Mouse (Mus musculus): ENCODE measurements around the gene Nr6a1.

Gene Nr6a1

DNA sequence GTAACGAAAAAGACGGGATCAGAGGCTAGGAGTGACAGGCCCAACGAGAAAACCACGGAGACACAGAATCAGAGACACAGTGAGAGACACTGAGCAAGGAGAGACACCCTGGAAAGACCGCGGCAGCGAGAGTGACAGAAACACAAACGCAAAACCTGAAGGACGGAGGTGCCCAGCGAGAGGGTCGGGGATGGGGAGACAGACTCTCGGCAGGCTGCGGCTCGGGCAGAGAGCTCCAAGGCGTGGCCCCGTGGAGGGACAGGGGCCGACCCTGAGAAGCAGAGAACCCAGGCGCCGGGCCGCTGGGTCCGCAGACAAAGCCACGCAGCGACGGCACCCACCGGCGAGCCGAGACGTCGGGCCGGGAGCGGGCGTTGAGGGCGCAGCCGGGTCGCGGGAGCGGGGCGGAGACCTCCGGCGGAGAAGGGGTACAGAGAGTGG, 216.0 kb downstream of the Nr6a1 start:
- DNase-seq: no peak

DNA sequence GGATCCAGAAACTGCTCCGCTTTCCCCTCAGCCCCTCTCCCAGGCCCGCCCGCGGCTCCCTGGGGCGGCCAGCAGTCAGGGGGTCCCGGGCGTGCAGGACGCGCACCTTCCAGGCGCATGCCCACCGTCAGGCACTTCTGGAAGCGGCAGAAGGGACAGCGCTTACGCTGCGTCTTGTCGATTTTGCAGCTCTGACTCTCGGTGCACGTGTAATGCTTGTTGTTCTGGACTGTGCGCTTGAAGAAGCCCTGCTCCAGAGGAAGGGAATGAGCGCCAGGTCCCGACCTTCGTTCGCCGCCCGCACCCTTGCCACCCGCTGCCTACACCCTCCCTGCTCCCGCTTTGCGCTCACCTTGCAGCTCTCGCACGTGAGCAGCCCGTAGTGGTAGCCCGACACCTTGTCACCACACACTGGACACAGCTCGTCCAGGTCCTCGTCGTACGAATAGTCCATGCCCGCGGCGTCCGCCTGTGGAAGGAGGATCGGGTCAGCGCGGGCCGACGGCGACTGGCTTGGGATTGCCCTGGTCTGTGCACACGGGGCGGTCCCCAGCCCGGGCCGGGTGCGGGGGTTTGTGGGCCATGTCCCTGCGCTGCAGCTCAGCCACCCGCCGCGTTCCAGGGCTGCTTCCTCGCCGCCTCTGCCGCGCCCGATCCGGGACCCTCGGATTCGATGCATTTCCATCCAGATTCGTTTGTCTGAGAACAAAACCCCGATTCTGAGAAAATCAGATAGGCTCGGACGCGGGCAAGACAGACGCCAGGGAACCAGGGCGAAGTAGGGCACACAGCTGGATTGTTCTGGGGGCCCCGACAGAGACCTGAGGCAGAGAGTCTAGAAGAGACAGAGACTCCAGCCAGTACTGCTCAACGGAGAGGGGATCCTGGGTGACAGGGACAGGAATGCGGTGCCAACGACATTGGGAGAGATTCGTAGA, 216.9 kb downstream of the Nr6a1 start:
- DNase-seq: peak; percentile 19 to 56

DNA sequence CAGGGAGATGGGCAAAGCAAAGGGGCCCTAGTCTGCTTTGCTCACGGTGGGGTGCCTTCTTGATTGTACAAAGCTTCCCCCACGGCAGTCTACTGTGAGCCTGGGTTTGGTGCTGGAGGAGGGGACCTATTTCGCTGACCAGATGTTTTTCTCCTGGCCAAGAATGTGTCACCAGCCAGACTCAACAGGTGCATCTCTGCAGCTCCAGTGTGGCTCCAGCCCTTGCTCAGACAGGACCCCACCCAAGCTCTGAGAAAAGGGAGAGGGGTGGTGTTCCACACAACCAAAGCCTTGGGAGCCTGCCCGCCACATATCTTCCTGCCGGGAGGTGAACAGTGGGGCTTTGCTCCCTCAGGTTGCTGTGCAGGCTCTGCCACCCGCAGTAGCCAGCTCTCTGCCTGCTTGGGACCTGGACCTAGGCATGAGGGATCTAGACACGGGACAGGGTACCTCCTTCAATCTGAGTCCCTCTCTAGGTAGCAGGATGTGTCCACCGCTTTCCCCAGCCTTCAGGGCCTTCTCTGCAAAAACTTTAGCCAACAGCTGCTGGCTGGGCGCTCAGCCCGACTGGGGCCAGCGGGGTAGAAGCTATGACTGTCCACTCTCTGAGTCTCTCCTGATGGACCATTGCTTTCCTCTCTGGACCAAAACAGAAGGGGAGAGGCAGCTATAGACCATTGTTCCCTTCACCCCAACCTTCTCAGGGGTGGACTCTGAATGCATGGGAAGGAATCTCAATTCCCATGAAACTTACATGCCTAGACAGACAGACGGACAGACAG, 218.4 kb downstream of the Nr6a1 start:
- DNase-seq: no peak

DNA sequence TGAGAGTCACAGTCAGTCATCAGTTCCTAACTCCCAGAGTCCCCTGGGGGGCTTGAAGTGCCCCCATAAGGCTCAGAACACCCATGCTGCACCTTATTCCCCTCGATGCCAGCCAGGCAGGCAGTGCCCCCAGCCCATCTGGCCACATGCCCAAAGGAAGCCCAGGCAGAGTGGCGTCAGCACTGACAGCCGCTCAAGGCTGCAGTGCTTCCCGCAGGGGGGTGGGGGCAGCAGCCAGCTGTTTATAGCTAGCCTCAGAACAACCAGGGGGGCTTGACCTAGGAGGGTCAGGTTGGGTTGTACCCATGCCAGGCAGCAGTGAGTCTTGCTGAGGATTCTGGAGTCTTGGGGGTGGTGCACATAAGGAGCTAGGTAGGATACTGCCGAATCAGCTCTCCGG, 220.8 kb downstream of the Nr6a1 start:
- DNase-seq: peak in 1 of 2 experiments; percentile 19

DNA sequence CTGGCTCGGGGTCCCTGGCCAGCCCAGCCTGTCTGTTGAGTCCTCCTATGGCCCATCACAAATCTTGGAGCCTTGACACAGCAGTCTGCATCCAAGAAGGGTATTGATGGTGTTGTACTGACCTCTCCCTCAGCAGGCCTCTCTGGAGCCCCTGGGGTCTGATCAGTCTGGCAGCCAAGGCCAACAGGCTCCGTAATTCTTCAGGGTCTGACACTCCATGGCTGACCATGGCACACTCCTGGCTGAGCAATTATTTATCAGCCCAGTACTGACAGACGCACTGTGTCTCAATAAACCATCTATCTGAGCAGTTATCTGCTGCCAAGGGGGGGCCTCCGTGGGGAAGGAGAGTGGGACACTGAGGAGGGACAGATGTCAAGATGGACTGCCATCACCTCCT, 222.5 kb downstream of the Nr6a1 start:
- DNase-seq: no peak

DNA sequence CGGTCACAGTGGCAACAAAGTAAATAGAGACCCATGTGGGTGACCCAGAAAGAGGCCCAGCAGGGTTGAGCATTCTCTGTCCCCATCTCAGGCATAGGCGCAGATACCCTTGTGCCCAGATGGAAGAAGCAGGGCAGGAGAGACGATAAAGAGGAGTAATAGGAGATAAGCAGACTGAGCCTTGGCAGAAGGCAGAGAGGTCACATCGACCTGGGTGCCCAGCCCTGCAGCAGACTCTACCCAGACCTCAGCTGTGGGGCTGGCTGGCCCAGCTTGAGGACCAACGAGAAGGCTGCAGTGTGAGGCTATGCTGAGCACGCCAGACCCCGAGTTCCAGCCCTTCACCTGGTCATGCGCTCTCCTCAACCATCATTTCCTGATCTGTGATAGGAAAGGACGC, 223.2 kb downstream of the Nr6a1 start:
- DNase-seq: no peak

DNA sequence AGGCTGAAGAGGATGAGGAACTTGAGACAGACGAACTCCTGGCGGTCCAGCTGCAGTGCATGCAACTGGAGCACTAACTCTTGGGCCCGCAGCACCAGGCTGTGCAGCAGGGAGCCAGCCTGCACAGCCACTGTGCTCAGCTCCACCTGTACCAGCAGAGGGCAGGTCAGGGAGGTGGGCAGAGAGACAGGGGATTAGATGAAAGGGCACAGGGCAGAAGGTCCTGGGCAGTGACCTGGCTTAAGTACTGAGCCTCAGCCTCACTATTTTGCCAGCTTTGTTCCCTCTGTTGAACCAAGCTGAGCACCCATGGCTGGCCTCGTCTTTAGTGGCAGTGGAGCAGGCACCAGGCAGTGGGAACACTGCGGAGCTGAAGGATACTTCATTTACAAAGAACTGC, 227.3 kb downstream of the Nr6a1 start:
- DNase-seq: no peak

DNA sequence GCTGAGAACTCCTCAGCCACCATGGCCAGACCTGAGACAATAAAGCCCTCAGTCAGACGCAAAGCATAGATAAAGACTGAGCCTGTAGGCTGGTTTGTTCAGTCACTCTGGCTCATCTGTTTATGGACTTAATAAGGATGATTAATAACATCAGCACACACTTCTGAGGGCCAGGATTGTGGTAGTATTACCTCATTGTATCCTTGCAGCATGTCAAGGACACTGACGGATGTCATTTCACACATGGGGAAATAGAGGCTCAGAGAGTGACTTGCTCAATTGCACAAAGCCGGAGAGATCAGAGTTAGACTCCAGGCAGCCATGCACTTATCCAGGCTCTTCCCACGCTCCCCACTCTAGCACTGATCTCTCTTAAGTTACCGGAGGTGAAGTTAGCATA, 228.9 kb downstream of the Nr6a1 start:
- no peak for DNase-seq

DNA sequence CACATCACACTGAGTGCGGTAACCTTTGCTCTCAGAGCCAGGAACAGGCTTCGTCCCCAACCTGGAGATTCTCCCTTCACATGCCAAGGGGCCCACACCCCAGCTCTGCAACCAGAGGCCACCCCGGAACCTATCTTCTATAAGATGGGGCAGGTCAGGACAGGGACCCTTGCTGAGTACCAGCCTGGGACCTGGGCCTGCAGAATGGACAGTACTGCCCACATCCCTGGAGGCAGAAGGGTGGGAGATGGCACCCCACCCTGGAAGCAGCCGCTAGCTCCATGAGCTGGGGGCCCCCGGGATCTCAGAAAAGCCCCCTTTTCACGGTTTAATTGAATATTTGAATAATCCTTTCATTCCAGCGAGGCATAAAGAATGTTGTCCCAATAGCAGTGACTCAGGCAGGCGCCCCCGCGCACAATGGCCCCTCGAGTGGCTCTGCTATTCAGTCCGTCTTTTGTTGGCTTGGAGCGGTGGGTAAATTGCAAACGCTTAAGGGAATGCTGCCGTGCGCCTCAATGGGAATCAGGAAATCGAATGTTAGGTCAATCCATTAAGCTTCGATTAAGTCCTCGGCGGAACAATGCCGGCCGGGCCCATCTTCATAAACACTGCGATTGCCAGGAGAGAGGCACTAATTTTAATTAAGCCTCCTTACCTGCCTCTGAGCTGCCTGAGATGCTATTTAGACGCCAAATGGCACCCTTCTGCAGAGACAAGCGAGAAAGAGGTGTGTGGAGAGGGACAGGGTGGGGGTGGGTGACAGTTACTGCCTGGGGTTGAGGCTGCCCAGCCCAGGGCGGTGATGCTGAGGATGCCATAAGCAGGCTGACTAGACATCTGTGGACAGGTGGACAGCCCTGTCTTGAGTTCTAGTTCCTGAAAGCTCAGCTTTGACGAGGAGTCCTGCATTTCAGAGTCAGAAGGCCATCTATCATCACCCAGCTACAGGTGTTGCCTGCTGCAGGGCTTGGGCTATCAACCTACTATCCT, 230.1 kb downstream of the Nr6a1 start:
- no peak for DNase-seq

DNA sequence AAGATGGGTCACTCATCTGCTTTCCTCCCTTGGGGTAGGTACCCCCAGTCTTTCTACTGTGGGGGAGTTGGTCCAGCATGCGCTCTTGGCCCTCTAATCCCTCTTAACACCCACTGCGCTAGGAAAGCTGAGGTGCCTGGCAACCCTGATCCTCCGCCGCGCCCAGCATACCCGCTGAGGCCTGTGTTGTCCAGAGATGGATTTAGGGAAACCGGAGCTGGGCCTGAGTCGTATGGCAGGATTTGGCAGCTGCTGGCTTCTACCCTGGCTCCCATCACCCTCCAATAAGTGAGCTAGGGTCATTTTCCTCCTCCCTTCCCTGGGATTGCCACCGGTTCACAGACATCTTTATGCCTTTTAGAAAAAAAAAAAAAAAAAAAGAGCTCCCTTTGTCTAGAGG, 231.7 kb downstream of the Nr6a1 start:
- DNase-seq: no peak

DNA sequence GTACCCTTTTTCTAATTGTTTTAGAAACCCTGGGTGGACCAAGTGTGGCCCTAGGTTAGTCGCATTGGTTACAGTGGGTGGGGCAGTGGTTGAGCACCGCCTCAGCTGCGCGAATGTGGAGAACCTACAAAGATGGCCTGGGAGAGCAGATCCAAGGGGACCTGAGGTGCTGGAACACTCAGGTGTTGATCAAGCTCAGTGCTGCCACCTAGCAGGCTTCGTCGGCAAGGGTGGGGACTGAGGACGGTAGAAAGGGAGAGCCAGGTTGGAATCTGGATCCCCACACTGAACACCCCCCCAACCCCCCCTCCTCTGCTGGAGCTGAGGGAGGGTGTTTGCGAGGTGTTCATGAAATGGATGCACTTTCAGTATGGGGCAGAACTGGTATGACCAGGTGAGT, 235.9 kb downstream of the Nr6a1 start:
- DNase-seq: peak; percentile 46 to 85

DNA sequence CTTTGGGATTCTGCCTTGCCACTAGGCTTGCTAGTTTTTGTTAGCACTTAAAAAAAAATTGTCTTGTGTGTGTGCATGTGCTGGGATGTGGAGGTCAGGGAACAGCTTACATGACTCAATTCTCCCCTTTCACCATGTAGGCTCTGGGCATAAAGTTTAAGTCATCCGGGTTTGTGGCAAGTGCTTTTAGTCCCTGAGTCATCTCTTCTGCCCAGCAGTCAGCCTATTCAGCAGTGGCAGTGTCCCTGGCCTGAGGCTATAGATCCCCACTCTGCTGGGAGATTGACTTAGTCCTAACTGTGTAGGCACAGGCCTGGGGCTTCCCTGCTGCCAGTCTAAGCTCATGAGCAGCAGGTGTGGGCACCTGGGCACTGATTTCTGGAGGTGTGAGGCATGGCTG, 237.6 kb downstream of the Nr6a1 start:
- DNase-seq: no peak

DNA sequence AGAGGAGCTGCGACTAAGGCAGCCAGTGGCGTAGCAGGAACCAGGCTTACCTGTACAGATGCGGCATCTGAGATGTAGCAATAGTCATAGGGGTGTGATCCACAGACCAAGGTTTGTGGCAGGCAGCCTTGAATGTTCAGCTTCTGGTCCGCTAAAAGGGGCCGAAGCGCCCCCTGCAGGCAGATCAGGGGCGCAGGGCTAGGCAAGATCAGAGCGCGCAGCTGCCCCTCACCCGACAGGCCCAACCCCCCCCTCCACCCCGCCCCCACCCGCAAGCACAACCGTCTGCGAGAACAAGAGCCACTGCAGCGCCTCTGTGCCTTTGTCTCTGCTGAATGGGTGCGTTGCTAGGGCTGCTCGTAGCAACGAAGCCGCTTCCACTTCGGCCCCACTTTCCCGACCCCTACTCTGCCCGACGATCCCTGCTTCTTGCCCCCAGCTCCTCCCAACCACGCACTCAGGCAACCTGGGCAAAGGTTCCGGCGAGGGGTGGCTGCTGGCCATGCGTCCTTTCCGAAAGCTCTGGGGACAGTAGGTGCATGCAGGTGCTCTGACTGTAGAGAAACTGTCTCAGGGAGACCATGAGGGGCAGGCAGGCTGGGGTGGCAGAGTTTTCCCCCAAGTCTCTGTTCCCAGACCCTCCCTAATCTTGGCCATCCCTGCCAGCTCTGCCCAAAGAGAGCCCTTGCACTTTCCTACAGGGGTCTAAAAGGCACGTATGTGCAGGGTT, 238.5 kb downstream of the Nr6a1 start:
- peak in 1 of 2 experiments; percentile 44 for DNase-seq

DNA sequence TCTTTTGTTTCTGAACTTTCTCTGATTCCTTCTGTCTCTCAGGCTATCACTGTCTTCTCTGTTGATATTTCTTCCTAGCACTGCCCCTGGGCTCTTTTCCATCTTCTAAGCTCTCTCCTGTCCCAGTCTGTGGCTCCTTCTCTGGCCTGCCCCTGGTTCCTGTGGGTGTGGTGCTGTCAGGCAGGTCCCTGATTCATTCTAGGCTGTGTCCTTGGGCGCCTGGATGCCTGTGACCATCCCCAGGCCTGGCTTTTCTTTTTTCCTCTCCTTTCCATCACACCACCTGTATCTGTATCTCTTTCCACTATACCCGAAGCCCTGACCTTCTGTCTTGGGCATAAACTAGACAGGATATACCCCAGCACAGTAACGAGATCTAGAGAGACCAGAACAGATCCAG, 241.7 kb downstream of the Nr6a1 start:
- no peak for DNase-seq

DNA sequence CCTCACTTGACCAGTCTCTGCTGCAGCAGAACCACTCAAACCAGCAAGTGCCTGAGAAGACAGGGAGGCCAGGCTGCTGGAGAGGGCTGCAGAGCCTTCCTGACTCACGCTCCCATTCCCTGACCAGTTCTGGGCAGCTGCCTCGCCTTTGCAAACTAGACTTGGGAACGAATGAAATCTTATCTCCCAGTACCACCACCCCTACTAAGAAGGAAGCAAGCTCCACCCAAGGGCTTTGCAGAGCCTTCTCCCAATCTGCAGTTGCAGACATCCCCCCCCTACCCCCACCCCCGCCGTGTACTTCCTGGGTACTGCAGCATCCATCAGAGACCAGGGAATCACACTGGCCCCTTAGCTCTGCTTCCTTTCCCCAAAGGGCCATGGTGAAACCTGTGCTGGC, 244.4 kb downstream of the Nr6a1 start:
- no peak for DNase-seq

DNA sequence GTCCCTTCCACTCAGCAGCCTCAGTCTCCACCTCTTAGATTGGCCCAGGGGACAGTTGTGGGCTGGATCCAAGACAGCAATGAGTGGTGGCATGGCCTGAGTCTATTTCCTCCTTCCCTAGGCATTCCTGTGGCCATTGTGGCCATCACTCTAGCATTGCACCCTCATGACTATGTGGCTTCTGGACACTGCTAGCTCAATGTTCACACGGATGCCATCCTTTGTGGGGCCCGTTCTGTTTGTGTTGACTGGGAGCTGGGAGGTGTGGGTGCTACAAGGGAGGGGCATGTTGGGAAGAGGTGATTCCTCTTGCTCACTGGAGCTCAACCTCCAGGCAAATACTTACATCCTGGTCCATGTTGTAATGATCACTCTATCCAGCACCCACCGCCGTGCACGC, 245.3 kb downstream of the Nr6a1 start:
- no peak for DNase-seq

DNA sequence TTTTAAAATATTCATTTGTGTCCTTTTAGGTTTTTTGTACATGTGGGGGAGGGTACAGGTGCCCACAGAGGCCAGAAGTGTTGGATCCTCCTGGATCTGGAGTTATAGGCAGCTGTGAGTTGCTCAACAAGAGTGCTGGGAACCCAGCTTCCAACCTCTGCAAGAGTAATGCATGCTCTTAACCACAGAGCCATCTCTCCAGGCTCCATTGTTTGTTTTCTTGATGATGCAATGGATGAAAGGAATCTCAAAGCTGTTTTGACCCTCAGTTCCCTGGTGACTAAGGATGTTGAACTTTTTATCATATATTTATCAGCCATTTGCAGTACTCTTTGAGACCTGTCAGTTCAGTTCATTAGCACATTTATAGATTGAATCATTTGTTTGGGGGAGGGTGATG, 248.5 kb downstream of the Nr6a1 start:
- no peak for DNase-seq

DNA sequence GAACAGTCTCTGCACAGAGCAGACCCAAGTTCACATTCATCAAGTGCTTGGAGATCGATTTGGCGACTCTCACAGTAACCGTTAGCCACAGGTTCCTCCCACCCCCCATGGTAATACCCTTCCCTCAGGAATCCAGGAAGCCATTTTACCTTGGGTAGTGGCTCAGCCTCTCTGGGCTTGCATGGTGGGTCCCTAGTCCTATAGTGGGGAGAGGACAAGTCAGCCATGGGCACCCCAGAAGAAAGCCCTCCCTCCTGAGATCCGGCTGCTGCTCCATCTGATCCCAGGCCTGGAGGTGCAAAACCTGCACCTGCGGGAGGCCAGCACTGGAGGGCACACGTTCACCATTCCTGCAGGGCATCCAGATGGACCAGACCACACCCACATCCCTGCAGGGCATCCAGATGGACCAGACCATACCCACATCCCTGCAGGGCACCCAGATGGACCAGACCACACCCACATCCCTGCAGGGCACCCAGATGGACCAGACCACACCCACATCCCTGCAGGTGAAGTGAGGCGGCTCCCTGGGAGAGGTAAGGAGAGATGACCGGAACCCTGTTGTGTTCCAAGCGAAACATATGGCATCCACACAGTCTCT, 252.0 kb downstream of the Nr6a1 start:
- peak in 1 of 2 experiments; percentile 49 for DNase-seq

Data from kidney, postnatal 36 days (tissue).